9 mouse cellular contexts compared by ENCODE assay signal in genomic region chrX:57326487-57327221, GRCm38 (mm10). TPM values are rescaled to one million over a fixed set of nuclear protein-coding genes. Genes with fewer than 3 reads are reported as not detected.
DNase-seq lines count a peak whose midpoint lies in the region; ATAC-seq and TF ChIP-seq lines count a peak whose summit lies in the region.
"Had no signal": no experiment of that assay in that cellular context is flagged by ENCODE, and none has a peak within 500 bp of the region (broad histone marks: within the 10 kb centered on the region; RNA-seq: fewer than 3 reads in every experiment).

No protein-coding gene starts in this region.

- H3K4me2 ChIP-seq in neural tube, embryonic 13.5 days, result peak overlapping the region; percentile 75

- no peaks in the 10 kb centered on the region for H3K4me1 ChIP-seq in embryonic facial prominence, embryonic 10.5 days
- no peaks in the 10 kb centered on the region for H3K4me1 ChIP-seq in kidney, adult 2 months (ENCODE audit: control insufficient read depth, insufficient read depth, low read length)
- no peaks in the 10 kb centered on the region for H3K4me1 ChIP-seq in neural tube, embryonic 13.5 days (replicated peaks)

- no peak for TF ChIP-seq POLR2A in kidney, adult 2 months (IDR thresholded peaks at IDR 0.05; ENCODE audit: low read depth, low read length)

- no peak for TF ChIP-seq CTCF in kidney, adult 2 months (conservative IDR thresholded peaks at IDR 0.05; ENCODE audit: insufficient read depth, insufficient read length, low read depth, low read length)

- H3K9me3 ChIP-seq in embryonic facial prominence, embryonic 10.5 days, result no peaks in the 10 kb centered on the region
- H3K9me3 ChIP-seq in neural tube, embryonic 13.5 days, result no peaks in the 10 kb centered on the region

- peak overlapping the region; percentile 60 for H3K4me3 ChIP-seq in embryonic facial prominence, embryonic 10.5 days
- H3K4me3 ChIP-seq in kidney, adult 2 months (ENCODE audit: insufficient read depth, low read depth, low read length), result peak overlapping the region; percentile 79
- H3K4me3 ChIP-seq in neural tube, embryonic 13.5 days, result peak overlapping the region; percentile 43

- 36% methylated on average over 16 of the region's 16 CpGs for WGBS in embryonic facial prominence, embryonic 10.5 days
- WGBS in kidney, adult 2 months, result 14% methylated on average over 16 of the region's 16 CpGs
- WGBS in neural tube, embryonic 13.5 days, result 27% methylated on average over 16 of the region's 16 CpGs

- peak; percentile 24 to 41 for DNase-seq in spleen, adult 18-20 months
- no peak for DNase-seq in spleen, adult 12 weeks (ENCODE audit: low spot score)
- DNase-seq in embryonic facial prominence, embryonic 10.5 days (ENCODE audit: low spot score), result peak; percentile 42
- peak; percentile 59 to 69 for DNase-seq in heart, adult 9 months (ENCODE audit: low spot score in 2 of 2)
- DNase-seq in kidney, adult 2 months, result peak; percentile 50
- DNase-seq in lung, adult 18-20 months, result peak; percentile 50
- peak; percentile 65 for DNase-seq in thymus, postnatal 14 days

- ATAC-seq in neural tube, embryonic 13.5 days (ENCODE audit: low read depth), result peak; percentile 86
- ATAC-seq: Patski had no signal

- H3K27ac ChIP-seq in embryonic facial prominence, embryonic 10.5 days (replicated peaks), result no peak overlapping the region
- no peak overlapping the region for H3K27ac ChIP-seq in kidney, adult 2 months (ENCODE audit: insufficient read depth, low read depth, low read length)
- H3K27ac ChIP-seq in neural tube, embryonic 13.5 days (replicated peaks), result no peak overlapping the region

- no peaks in the 10 kb centered on the region for H3K36me3 ChIP-seq in embryonic facial prominence, embryonic 10.5 days (replicated peaks)
- no peaks in the 10 kb centered on the region for H3K36me3 ChIP-seq in kidney, adult 2 months (ENCODE audit: control insufficient read depth, insufficient read depth, low read length)
- H3K36me3 ChIP-seq in neural tube, embryonic 13.5 days, result no peaks in the 10 kb centered on the region

- peak overlapping the region; percentile 64 for H3K9ac ChIP-seq in neural tube, embryonic 13.5 days

- H3K27me3 ChIP-seq in embryonic facial prominence, embryonic 10.5 days (replicated peaks; ENCODE audit: low read depth, poor library complexity, severe bottlenecking), result peaks cover 37% of the 10 kb centered on the region
- no peaks in the 10 kb centered on the region for H3K27me3 ChIP-seq in kidney, adult 2 months (replicated peaks; ENCODE audit: control insufficient read depth, insufficient read depth, low read length)
- no peaks in the 10 kb centered on the region for H3K27me3 ChIP-seq in neural tube, embryonic 13.5 days

RNA-seq across cellular contexts. Expression of gene Arhgef6, which starts 11.9 kb away (rescaled TPM):
- polyA plus RNA-seq in embryonic facial prominence, embryonic 10.5 days (2016; fragmentation: Nextera tagmentation; extraction: Ambion mirVana), result 3.4 and 3.5 TPM in 2 replicates
- polyA plus RNA-seq in kidney, adult 2 months (2012; rRNA removed), result 9.4 and 11.2 TPM in 2 replicates
- 7.3 and 8.9 TPM in 2 replicates for polyA plus RNA-seq in neural tube, embryonic 13.5 days (2015; fragmentation: Nextera tagmentation; extraction: Ambion mirVana)
